Mouse (Mus musculus) Patski (cell line): ENCODE measurements around the gene Chid1. TPM values are rescaled to one million over a fixed set of nuclear protein-coding genes. Genes with fewer than 3 reads are reported as not detected.

Experiments used
- ATAC-seq: fragments of 100-300 bp; one replicate; pipeline ENCODE4 v1.8.0; 2021
- CTCF ChIA-PET: fragments of 350-600 bp; sonication (Branson Sonifier 250); formaldehyde crosslinking; loops from one replicate; lab custom pipeline; 2022; ENCODE audit warnings: inconsistent platforms; lab: Charles Lee
- POLR2A ChIA-PET: fragments of 350-600 bp; sonication (Branson Sonifier 250); formaldehyde crosslinking; loops from one replicate; lab custom pipeline; 2022; ENCODE audit warnings: antibody characterized with exemption, inconsistent platforms; lab: Charles Lee
- DNase-seq: peaks from one replicate; pipeline ENCODE4 v3.0.0-alpha.2; 2011; ENCODE audit warnings: low read depth, low spot score
- H3K27me3 ChIP-seq: fragments of 371-371 bp; one replicate; pipeline ENCODE4 v1.5.1; 2021
- CTCF ChIP-seq: fragments of 100-300 bp; IDR thresholded peaks from one replicate; pipeline ENCODE4 v1.5.1; 2021
- in situ Hi-C: fragments of 300-500 bp; cut with MboI; formaldehyde crosslinking; loops from 3 replicates; pipeline ENCODE4 v1.11.1; 2018; ENCODE audit warnings: low pct_unique_long_range_greater_than_20kb, mixed read lengths
- polyA plus RNA-seq: library from polyadenylated mRNA; unstranded; gene quantifications from one replicate; pipeline ENCODE4 v1.2.3, GENCODE M21; 2021

Chid1 gene
- polyA plus RNA-seq, 1 experiment from 2014 or later = 41.6 TPM

GRCm38 (mm10) chr7:141540312-141541081 lies 840 bp upstream of the Chid1 start:
- in situ Hi-C loops = loop anchor here (25.0 kb wide), 1 partner anchor 122 kb away; the partner anchor contains the start of gene Muc6
- DNase-seq (no peak), ATAC-seq (no peak)
- CTCF ChIA-PET = interaction anchor here (0.9 to 1.2 kb wide), 3 partner anchors 12 to 19 kb away, joined by 3 to 4 read pairs (median 3); no protein-coding TSS in a partner anchor
- no peak for TF ChIP-seq CTCF
- POLR2A ChIA-PET = interaction anchor here (0.8 to 1.4 kb wide), 2 partner anchors 21 to 29 kb away, joined by 3 to 4 read pairs; partner anchors contain the start of gene Ap2a2
- H3K27me3 ChIP-seq = no peaks in the 10 kb centered on the region

- ChIA-PET CTCF (no interaction called here), POLR2A (interaction anchor here (1.4 to 1.5 kb wide), 2 partner anchors 25 to 30 kb away, joined by 4 read pairs; no protein-coding TSS in a partner anchor)
- H3K27me3 ChIP-seq = no peaks in the 10 kb centered on the region
- DNase-seq = no peak
- ATAC-seq = no peak
- in situ Hi-C loops = loop anchor here (25.0 kb wide), 1 partner anchor 123 kb away; the partner anchor contains the start of gene Muc6
- TF ChIP-seq CTCF = no peak
These were observed 653 bp downstream of the Chid1 start for GRCm38 (mm10) chr7:141538852-141539555.

DNA sequence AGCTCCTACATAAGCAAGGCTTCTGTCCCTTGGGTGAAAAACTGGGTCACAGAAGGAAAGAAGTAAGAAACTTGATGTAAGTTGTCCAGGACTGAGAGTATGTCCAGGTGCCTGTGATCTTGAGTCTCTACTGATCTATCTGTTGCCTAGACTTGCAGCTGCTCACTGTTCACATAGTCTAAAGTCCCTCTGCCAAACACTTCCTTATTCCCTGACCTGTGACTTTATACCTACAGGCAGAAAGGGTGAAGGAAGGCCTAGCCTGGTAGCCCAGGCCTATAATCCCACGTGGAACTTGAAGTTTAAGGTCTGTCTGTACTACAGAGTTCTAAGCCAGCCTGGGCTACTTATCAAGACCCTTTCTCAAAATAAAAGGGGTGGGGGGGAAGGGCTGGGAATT lies 4.1 kb downstream of the Chid1 start:
- CTCF ChIA-PET = interaction anchor here (1.4 kb wide), 1 partner anchor 10 kb away, joined by 7 read pairs; no protein-coding TSS in a partner anchor
- in situ Hi-C loops = loop anchor here (25.0 kb wide), 1 partner anchor 127 kb away; the partner anchor contains the start of gene Muc6

DNA sequence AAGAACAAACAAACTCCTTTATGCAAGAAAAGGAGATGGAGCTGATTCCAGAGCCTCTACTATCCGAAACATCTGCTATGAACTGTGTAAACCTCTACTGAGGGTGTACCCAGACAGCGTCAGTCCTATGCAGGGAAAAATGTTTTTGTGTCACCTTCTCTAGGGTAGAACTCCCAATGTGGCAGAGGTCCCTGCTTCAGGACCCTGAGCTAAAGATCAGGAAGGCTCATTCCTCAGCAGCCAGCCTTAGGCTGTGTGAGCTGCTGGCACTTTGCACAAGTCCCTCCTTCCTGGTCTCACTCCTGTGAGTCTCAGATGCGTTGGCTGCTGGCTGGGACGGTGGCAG lies 14.1 kb downstream of the Chid1 start:
- ChIA-PET POLR2A (interaction anchor here (0.6 to 0.7 kb wide), 2 partner anchors 42 to 63 kb away, joined by 3 to 4 read pairs; no protein-coding TSS in a partner anchor), CTCF (interaction anchor here (0.7 to 3.7 kb wide), 14 partner anchors 8 to 157 kb away, joined by 3 to 16 read pairs (median 4); no protein-coding TSS in a partner anchor)
- in situ Hi-C loops = loop anchor here (5.0 to 25.0 kb wide), 2 partner anchors 113 to 137 kb away; partner anchors contain the start of genes Gatd1 and Muc6

More for the DNA sequence above, 4.1 kb downstream of the Chid1 start:
- no peaks in the 10 kb centered on the region for H3K27me3 ChIP-seq
- no peak for DNase-seq
- POLR2A ChIA-PET = no interaction called here
- no peak for ATAC-seq
- no peak for TF ChIP-seq CTCF

GRCm38 (mm10) chr7:141524760-141525579 lies 14.7 kb downstream of the Chid1 start:
- peak; percentile 49 for ATAC-seq
- CTCF ChIA-PET = interaction anchor here (0.7 to 3.7 kb wide), 17 partner anchors 8 to 157 kb away, joined by 3 to 16 read pairs (median 4); no protein-coding TSS in a partner anchor
- DNase-seq = no peak
- POLR2A ChIA-PET = interaction anchor here (0.7 to 1.2 kb wide), 3 partner anchors 42 to 48 kb away, joined by 3 to 4 read pairs (median 3); no protein-coding TSS in a partner anchor
- no peaks in the 10 kb centered on the region for H3K27me3 ChIP-seq
- TF ChIP-seq CTCF = peak; percentile 77
- in situ Hi-C loops = loop anchor here (5.0 to 25.0 kb wide), 3 partner anchors 43 to 137 kb away; partner anchors contain the start of genes Gatd1 and Muc6

More for the DNA sequence above, 14.1 kb downstream of the Chid1 start:
- no peaks in the 10 kb centered on the region for H3K27me3 ChIP-seq
- no peak for ATAC-seq
- no peak for DNase-seq
- TF ChIP-seq CTCF = no peak

DNA sequence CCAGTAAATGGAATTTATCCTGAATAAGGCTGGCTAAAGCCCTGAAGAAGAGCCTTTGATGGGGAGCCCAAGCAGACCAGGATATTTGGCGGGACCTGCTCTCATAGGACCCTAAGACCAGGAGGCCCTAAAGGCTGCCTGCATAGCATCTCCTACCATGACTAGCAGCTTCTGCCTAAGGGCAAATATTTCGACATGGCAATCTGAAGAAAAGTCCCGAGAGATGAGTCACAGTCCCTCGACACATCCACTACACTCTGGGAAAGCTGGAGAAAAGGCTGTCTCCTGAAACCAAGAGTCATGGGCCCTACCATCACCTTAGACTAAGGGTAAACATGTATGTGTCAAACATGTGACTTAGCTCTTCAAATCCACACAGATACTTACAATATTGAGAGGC lies 15.4 kb downstream of the Chid1 start:
- ChIA-PET CTCF (interaction anchor here (1.1 to 3.7 kb wide), 12 partner anchors 9 to 136 kb away, joined by 3 to 16 read pairs (median 4); no protein-coding TSS in a partner anchor), POLR2A (interaction anchor here (1.2 kb wide), 1 partner anchor 48 kb away, joined by 3 read pairs; no protein-coding TSS in a partner anchor)
- DNase-seq = peak; percentile 64
- no peak for TF ChIP-seq CTCF
- no peaks in the 10 kb centered on the region for H3K27me3 ChIP-seq
- in situ Hi-C loops = loop anchor here (5.0 kb wide), 1 partner anchor 42 kb away; no protein-coding TSS in a partner anchor
- ATAC-seq = peak; percentile 78

GRCm38 (mm10) chr7:141523007-141523406 lies 16.6 kb downstream of the Chid1 start:
- in situ Hi-C loops = loop anchor here (5.0 kb wide), 1 partner anchor 41 kb away; no protein-coding TSS in a partner anchor
- ATAC-seq (no peak), DNase-seq (no peak)
- CTCF ChIA-PET = interaction anchor here (2.4 to 3.7 kb wide), 3 partner anchors 10 to 46 kb away, joined by 9 to 16 read pairs (median 10); no protein-coding TSS in a partner anchor
- TF ChIP-seq CTCF = no peak
- no peaks in the 10 kb centered on the region for H3K27me3 ChIP-seq
- POLR2A ChIA-PET = no interaction called here

GRCm38 (mm10) chr7:141519795-141520194 lies 19.9 kb downstream of the Chid1 start:
- in situ Hi-C loops = loop anchor here (5.0 kb wide), 1 partner anchor 37 kb away; no protein-coding TSS in a partner anchor
- TF ChIP-seq CTCF = no peak
- no peak for ATAC-seq
- CTCF ChIA-PET = no interaction called here
- POLR2A ChIA-PET = no interaction called here
- no peak for DNase-seq
- H3K27me3 ChIP-seq = no peaks in the 10 kb centered on the region

DNA sequence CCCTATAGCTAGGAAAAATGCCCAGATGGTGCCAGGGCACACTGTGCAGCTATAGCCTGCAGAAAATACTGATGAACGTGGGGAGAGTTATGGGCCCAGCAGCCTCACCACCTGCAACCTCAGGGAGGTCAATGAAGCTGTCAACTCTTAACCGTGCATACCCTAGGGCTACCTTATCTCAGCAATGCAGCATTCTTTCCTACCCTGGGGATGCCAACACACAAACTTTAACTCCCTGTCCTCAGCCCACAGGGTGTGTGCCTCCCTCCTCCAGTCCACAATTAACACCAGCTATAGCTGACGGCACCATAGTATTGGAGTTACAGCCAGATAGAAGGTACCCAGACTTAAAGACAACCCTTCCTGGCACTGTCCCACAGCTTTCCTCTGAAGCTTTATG lies 20.7 kb downstream of the Chid1 start:
- in situ Hi-C loops = no loop called here
- DNase-seq (no peak), ATAC-seq (no peak)

More for the DNA sequence above, 20.7 kb downstream of the Chid1 start:
- ChIA-PET CTCF (interaction anchor here (1.2 kb wide), 1 partner anchor 29 kb away, joined by 3 read pairs; no protein-coding TSS in a partner anchor), POLR2A (interaction anchor here (1.0 kb wide), 1 partner anchor 45 kb away, joined by 3 read pairs; no protein-coding TSS in a partner anchor)
- H3K27me3 ChIP-seq = no peaks in the 10 kb centered on the region
- no peak for TF ChIP-seq CTCF
